In the genomic region with DNA sequence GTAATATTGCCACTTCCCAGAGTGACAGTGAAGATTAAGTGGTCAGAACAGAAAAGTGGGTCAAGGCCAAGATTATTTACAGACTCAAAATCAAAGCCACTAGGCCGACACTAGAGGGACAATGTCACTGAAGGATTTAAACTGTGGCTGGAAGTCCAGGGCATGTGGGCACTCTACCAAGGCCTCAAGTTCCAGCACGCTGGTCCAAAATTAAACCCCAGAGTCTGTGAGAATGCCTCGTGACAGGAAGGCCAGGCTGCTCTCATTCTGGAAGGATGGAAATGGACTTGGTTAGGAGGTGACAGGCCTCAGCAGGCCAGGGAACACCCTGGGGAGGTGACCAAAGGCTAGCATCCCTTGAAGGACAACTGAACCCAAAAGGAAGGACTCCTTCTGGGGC, we compare ENCODE assay signal across 22 mouse cellular contexts. TPM values are rescaled to one million over a fixed set of nuclear protein-coding genes. Genes with fewer than 3 reads are reported as not detected.
"Had no signal": no experiment of that assay in that cellular context is flagged by ENCODE, and none has a peak within 500 bp of the region (broad histone marks: within the 10 kb centered on the region; RNA-seq: fewer than 3 reads in every experiment).

No protein-coding gene starts in this region.

- ATAC-seq: midbrain, embryonic 16.5 days had no signal

- DNase-seq: kidney, postnatal 4 days; left cerebral cortex, postnatal 4 days; lung, adult 18-20 months; retina, postnatal 1 day; right cerebral cortex, postnatal 4 days; thymus, adult 2 months; thymus, postnatal 36 days had no signal

- H3K36me3 ChIP-seq: limb, embryonic 13.5 days; midbrain, embryonic 12.5 days; neural tube, embryonic 13.5 days; stomach, embryonic 15.5 days had no signal

- H3K9ac ChIP-seq: limb, embryonic 13.5 days; liver, embryonic 14.5 days; midbrain, embryonic 12.5 days; neural tube, embryonic 13.5 days; stomach, embryonic 15.5 days had no signal

- H3K27me3 ChIP-seq: midbrain, embryonic 12.5 days; neural tube, embryonic 13.5 days; stomach, embryonic 15.5 days had no signal

- H3K4me2 ChIP-seq: limb, embryonic 13.5 days; midbrain, embryonic 12.5 days; neural tube, embryonic 13.5 days; stomach, embryonic 15.5 days had no signal

- H3K4me3 ChIP-seq: layer of hippocampus, adult 2 months; limb, embryonic 13.5 days; midbrain, embryonic 12.5 days; neural tube, embryonic 13.5 days; stomach, embryonic 15.5 days had no signal

- H3K27ac ChIP-seq: layer of hippocampus, adult 2 months; limb, embryonic 13.5 days; liver, embryonic 14.5 days; midbrain, embryonic 12.5 days; neural tube, embryonic 13.5 days; stomach, embryonic 15.5 days had no signal

- H3K4me1 ChIP-seq: limb, embryonic 13.5 days; midbrain, embryonic 12.5 days; neural tube, embryonic 13.5 days; stomach, embryonic 15.5 days had no signal

- H3K9me3 ChIP-seq: limb, embryonic 13.5 days; midbrain, embryonic 12.5 days; neural tube, embryonic 13.5 days; stomach, embryonic 15.5 days had no signal

RNA-seq across cellular contexts. Expression of a gene that starts 33.4 kb away (rescaled TPM):
- total RNA-seq: liver, adult 2 months; megakaryocyte-erythroid progenitor cell, adult 5-6 weeks had no signal
- polyA plus RNA-seq: liver, adult 2 months had no signal

RNA-seq across cellular contexts. Expression of a gene that starts 48.4 kb away (rescaled TPM):
- total RNA-seq: layer of hippocampus, adult 2 months; layer of hippocampus, postnatal 10 days; left cerebral cortex, adult 18-20 months; left cerebral cortex, postnatal 10 days; left cerebral cortex, postnatal 4 days; liver, adult 2 months; megakaryocyte-erythroid progenitor cell, adult 5-6 weeks had no signal
- polyA plus RNA-seq: limb, embryonic 13.5 days; liver, adult 2 months; liver, embryonic 14.5 days; lung, embryonic 16.5 days; midbrain, embryonic 12.5 days; midbrain, embryonic 16.5 days; neural tube, embryonic 13.5 days; spleen, adult 2 months; stomach, embryonic 15.5 days; testis, adult 2 months; thymus, adult 2 months had no signal
